Mouse (Mus musculus) liver, postnatal 0 days (tissue): ENCODE measurements around the gene Aqp7. TPM values are rescaled to one million over a fixed set of nuclear protein-coding genes. Genes with fewer than 3 reads are reported as not detected.

Source experiments
- ATAC-seq: fragments of 200-750 bp; cut with Nextera tagmentation; 2 replicates; pipeline ENCODE4 v1.8.0; 2017; ENCODE audit warnings: mild to moderate bottlenecking, moderate library complexity
- DNase-seq: peaks from one replicate; pipeline ENCODE4 v3.0.0-alpha.2; 2016
- H3K27ac ChIP-seq: fragments of 300-500 bp; sonication (generic); 2 replicates; pipeline ENCODE4 v1.5.1; 2014; ENCODE audit warnings: antibody characterized with exemption, moderate library complexity, mild to moderate bottlenecking, low read depth
- H3K27me3 ChIP-seq: fragments of 300-500 bp; sonication (generic); 2 replicates; pipeline ENCODE4 v1.6.1; 2014; ENCODE audit warnings: low read length, control low read depth, mixed read lengths; ENCODE audit not compliant: insufficient read depth
- H3K36me3 ChIP-seq: fragments of 300-500 bp; sonication (generic); replicated peaks from 2 replicates; pipeline ENCODE4 v1.6.1; 2014; ENCODE audit warnings: mild to moderate bottlenecking, control low read depth, low read length, moderate library complexity, mixed read lengths; ENCODE audit not compliant: insufficient read depth
- H3K4me1 ChIP-seq: fragments of 300-500 bp; sonication (generic); 2 replicates; pipeline ENCODE4 v1.6.1; 2014; ENCODE audit warnings: antibody characterized with exemption, mild to moderate bottlenecking, control low read depth; ENCODE audit not compliant: insufficient read depth
- H3K4me2 ChIP-seq: fragments of 300-500 bp; sonication (generic); 2 replicates; pipeline ENCODE4 v1.6.1; 2014; ENCODE audit warnings: low read depth, mild to moderate bottlenecking, low read length, moderate library complexity, mixed read lengths
- H3K4me3 ChIP-seq: fragments of 300-500 bp; sonication (generic); 2 replicates; pipeline ENCODE4 v1.5.1; 2014; ENCODE audit warnings: low read depth, low read length
- H3K9ac ChIP-seq: fragments of 300-500 bp; sonication (generic); replicated peaks from 2 replicates; pipeline ENCODE4 v1.6.1; 2014; ENCODE audit warnings: mild to moderate bottlenecking, moderate library complexity
- H3K9me3 ChIP-seq: fragments of 300-500 bp; sonication (generic); 2 replicates; pipeline ENCODE4 v1.6.1; 2016; ENCODE audit warnings: mild to moderate bottlenecking, control low read depth, low read length, mixed read lengths
- CTCF ChIP-seq: sonication (generic); IDR thresholded peaks from 2 replicates; pipeline ENCODE4 v1.5.1; 2016; ENCODE audit warnings: antibody characterized with exemption, low read depth
- EP300 ChIP-seq: IDR thresholded peaks from 2 replicates; pipeline ENCODE4 v1.6.1; 2016; ENCODE audit warnings: antibody characterized with exemption, low read depth, mild to moderate bottlenecking
- WGBS: fragments of 180-500 bp; shearing (Covaris S2); extraction: QIAGEN DNeasy Blood & Tissue Kit; methylation state at CpG from one replicate; pipeline ENCODE4 v1.1.7; 2014; ENCODE audit not compliant: insufficient replicate concordance; 5-methylcytosine and 5-hydroxymethylcytosine counted together
- polyA plus RNA-seq: library from polyadenylated mRNA; unstranded; fragments of >200 nt; fragmentation: Nextera tagmentation; extraction: Ambion mirVana; gene quantifications from 2 replicates; pipeline ENCODE4 v1.2.1, GENCODE M21; 2015

The Aqp7 gene
- polyA plus RNA-seq, 1 experiment from 2014 or later: 2.1 TPM

DNA sequence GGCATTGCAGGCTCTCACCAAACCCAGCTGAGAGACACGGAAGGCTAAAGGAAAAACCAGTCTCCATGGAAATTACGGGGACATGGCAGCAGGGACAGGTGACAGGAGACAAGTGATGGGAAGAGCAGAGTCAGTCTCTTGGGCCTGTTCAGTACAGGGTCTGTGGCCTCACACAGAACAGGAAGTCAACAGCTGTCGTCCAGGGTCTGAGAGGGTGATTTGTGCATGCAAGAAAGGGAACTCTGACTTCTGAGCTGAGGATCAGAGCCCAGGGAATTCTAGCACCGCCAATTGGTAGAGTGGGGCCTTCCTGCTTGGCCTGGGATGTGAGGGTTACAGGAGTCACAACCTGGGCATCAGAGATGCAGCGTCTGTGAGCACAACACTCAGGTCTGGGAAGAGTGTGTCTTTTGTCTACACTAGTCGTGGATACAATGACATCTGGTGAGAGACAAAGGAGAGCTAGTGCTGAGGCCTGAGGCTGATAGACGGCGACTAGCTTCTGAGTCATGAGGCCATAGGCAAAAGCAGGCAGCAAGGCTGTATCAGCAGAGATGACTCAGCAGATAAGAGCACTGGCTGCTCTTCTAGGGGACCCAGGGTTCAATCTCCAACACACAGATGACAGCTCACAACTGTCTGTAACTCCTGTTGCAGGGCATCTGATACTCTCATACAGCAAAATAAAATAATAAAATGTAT lies 21.7 kb downstream of the Aqp7 start:
- Histone ChIP-seq H3K27me3 (no peaks in the 10 kb centered on the region), H3K9ac (no peak overlapping the region), H3K36me3 (peaks cover 32% of the 10 kb centered on the region), H3K4me3 (no peak overlapping the region), H3K4me2 (no peak overlapping the region), H3K9me3 (no peaks in the 10 kb centered on the region), H3K4me1 (0 out of 2 replicates have a peak, but pooled peaks cover 2% of the 10 kb centered on the region), H3K27ac (no peak overlapping the region)
- DNase-seq: no peak
- WGBS: 40% methylated on average over 8 of the region's 8 CpGs
- ATAC-seq: peak; percentile 37; the same call in 1 of the 2 replicates
- no peak for TF ChIP-seq EP300
- TF ChIP-seq CTCF: no peak

DNA sequence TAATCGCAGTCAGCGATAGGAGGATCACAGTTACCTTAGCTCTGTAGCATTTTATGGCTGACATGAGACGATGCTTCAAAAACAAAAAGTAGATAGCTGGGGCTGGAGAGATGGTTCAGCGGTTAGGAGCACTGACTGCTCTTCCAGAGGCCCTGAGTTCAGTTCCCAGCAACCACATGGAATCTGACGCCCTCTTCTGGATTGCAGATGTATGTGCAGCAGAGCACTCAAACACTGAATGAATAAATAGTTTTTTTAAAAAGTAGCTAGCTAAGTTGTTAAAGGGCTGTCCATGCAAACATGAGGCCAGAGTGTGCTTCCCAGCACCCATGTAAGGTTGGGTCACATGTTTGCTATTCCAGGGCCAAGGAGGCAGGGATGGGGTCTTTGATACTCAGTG lies 26.8 kb downstream of the Aqp7 start:
- TF ChIP-seq EP300 (no peak), CTCF (peak; percentile 54)
- DNase-seq (no peak), ATAC-seq (no peak)

DNA sequence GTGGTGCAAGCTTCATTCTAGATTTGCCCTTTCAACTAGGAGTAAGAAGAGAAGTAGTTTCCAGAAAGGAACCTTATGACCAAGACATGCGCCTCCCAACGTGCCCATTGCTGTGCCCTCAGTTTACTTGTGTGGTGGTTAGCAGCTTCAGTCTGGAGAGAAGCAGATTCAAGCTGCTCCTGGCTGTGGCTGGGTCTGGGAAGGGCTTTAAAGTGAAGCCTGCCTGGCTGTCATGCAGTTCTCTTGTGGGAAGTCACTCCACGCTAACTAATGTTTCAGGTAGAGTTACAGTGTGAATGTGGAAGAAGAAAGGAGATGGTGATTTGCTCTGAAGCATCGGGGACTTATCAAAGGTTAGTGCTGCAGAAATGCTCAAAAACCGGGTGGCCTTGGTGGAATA lies 32.1 kb downstream of the Aqp7 start:
- no peak overlapping the region for H3K4me2 ChIP-seq
- ATAC-seq (no peak), DNase-seq (no peak)
- no peak overlapping the region for H3K4me3 ChIP-seq
- H3K9me3 ChIP-seq: no peaks in the 10 kb centered on the region
- H3K27ac ChIP-seq: no peak overlapping the region
- no peaks in the 10 kb centered on the region for H3K27me3 ChIP-seq
- no peak overlapping the region for H3K9ac ChIP-seq
- WGBS: 90% methylated on average over 5 of the region's 5 CpGs
- H3K36me3 ChIP-seq: peaks cover 49% of the 10 kb centered on the region
- TF ChIP-seq CTCF: no peak
- TF ChIP-seq EP300: no peak
- peaks cover 5% of the 10 kb centered on the region; the same call in 1 of the 2 replicates for H3K4me1 ChIP-seq

More for the DNA sequence above, 26.8 kb downstream of the Aqp7 start:
- Histone ChIP-seq H3K27me3 (no peaks in the 10 kb centered on the region), H3K4me2 (no peak overlapping the region), H3K36me3 (peaks cover 49% of the 10 kb centered on the region), H3K4me3 (no peak overlapping the region), H3K9ac (no peak overlapping the region), H3K9me3 (no peaks in the 10 kb centered on the region), H3K4me1 (no peaks in the 10 kb centered on the region), H3K27ac (no peak overlapping the region)
- 85% methylated on average over 5 of the region's 5 CpGs for WGBS

DNA sequence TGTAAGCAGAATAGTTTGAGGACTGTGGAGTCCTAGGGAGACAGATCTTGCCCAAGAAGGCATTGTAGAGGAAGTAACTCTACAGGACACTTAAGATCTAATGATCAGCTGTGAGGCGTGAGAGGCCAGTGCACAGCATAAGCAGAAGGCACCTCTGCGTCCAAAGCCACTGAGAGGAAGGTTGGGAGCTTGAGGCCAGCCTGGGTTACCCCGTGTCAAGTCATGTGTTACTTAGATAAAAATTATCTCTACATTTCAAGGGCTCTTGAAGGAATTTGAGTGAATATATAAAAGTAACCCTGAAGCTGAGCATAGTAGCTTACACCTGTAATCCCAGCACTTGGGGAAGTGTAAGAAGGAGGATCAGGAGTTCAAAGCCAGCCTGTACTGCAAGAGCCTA lies 34.6 kb downstream of the Aqp7 start:
- Histone ChIP-seq H3K9me3 (no peaks in the 10 kb centered on the region), H3K4me1 (peaks cover 5% of the 10 kb centered on the region; the same call in 1 of the 2 replicates), H3K4me2 (no peak overlapping the region), H3K9ac (no peak overlapping the region), H3K27ac (no peak overlapping the region), H3K36me3 (peaks cover 61% of the 10 kb centered on the region), H3K4me3 (no peak overlapping the region), H3K27me3 (no peaks in the 10 kb centered on the region)
- no peak for TF ChIP-seq EP300
- no peak for TF ChIP-seq CTCF
- DNase-seq (no peak), ATAC-seq (0 out of 2 replicates have a peak, but pooled peaks have one; percentile 47)
- 52% methylated on average over 3 of the region's 3 CpGs for WGBS

DNA sequence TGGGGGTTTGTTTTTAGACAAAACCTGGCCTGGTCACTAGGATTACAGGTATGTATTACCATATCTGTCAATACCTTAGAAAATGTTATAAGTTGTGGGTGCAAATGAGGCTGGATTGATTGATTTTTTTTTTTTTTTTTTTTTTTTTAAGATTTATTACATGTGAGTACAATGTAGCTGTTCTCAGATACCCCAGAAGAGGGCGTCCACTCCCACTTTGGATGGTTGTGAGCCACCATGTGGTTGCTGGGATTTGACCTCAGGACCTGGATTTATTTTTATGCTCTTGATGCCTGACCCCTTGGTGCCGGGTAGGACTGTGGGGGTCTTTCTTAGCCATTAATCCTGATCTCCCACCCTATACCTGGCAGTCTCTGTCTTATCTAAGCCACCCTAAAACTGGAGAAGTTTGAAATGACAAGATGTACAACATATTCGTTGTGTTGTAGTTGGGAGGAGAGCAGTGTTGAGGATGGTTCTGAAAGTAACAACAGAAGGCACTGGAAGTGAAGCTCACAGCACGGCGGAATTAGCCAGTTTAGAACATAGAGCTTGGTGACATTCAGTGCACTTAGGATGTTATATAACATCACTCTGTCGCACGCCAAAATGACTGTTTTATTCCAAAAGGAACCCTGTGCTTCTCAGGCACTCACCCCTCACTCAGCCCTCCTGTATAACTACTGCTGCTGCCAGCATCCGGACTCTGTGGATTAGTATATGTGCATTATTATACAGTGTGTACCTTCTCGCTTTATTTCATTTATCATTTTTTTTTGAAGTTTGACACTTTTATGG lies 46.9 kb downstream of the Aqp7 start:
- Histone ChIP-seq H3K4me1 (no peaks in the 10 kb centered on the region), H3K4me3 (no peak overlapping the region), H3K27ac (no peak overlapping the region), H3K36me3 (peaks cover 86% of the 10 kb centered on the region), H3K27me3 (no peaks in the 10 kb centered on the region), H3K9me3 (no peaks in the 10 kb centered on the region), H3K4me2 (no peak overlapping the region), H3K9ac (no peak overlapping the region)
- 88% methylated on average over 9 of the region's 9 CpGs for WGBS
- TF ChIP-seq EP300 (no peak), CTCF (no peak)
- ATAC-seq: no peak
- no peak for DNase-seq

DNA sequence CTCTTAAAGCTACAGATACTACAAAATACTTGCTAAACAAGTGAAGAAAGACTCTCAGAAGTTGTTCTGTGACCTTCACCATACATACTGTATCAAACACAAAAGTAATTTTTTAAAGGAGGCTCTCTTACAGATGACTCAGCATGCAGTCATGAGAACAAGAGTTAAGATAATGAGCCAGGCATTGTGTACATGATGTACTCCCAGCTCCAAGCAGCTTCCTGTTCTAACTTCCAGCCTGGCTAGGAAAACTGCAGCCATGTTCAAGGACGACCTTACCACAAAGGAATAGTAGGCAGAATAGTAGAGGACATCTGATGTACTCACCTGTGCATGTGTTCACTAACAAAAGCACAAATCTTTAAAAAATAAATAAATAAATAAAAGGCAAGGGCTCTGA lies 47.7 kb downstream of the Aqp7 start:
- 73% methylated on average over 1 of the region's 1 CpGs for WGBS
- Histone ChIP-seq H3K9ac (no peak overlapping the region), H3K4me2 (no peak overlapping the region), H3K36me3 (peaks cover 90% of the 10 kb centered on the region), H3K27me3 (no peaks in the 10 kb centered on the region), H3K4me3 (no peak overlapping the region), H3K4me1 (no peaks in the 10 kb centered on the region), H3K27ac (no peak overlapping the region), H3K9me3 (no peaks in the 10 kb centered on the region)
- ATAC-seq (no peak), DNase-seq (no peak)
- TF ChIP-seq EP300 (peak; percentile 19; the same call in 1 of the 2 replicates), CTCF (no peak)
